Mouse (Mus musculus) adrenal gland, adult 2 months (tissue): ENCODE results near the gene Tardbp. TPM values are rescaled to one million over a fixed set of nuclear protein-coding genes. Genes with fewer than 3 reads are reported as not detected.

Experiments
- DNase-seq: peaks from one replicate; pipeline ENCODE4 v3.0.0; 2021
- polyA plus RNA-seq: library from polyadenylated mRNA; depleted of rRNA; stranded (reverse); fragments of >200 nt; gene quantifications from 2 replicates; pipeline ENCODE4 v1.2.3, GENCODE M21; 2012
- total RNA-seq, 2 experiments: library from RNA; stranded (reverse); gene quantifications; 2 replicates each; pipeline ENCODE4 v1.2.3; 2021

Tardbp gene
- total and polyA plus RNA-seq, 3 experiments = 10.3 to 255 (median 240) TPM

- no peak for DNase-seq
Observed at GRCm38 (mm10) chr4:148639455-148639854, 12.6 kb upstream of the Tardbp start.

- DNase-seq = no peak
Observed at GRCm38 (mm10) chr4:148638302-148638701, 11.5 kb upstream of the Tardbp start.

GRCm38 (mm10) chr4:148635309-148635708 lies 8.5 kb upstream of the Tardbp start:
- no peak for DNase-seq

- peak; percentile 45 for DNase-seq
Observed at GRCm38 (mm10) chr4:148633395-148634061, 6.7 kb upstream of the Tardbp start.

- no peak for DNase-seq
Observed at GRCm38 (mm10) chr4:148632013-148632692, 5.3 kb upstream of the Tardbp start.

GRCm38 (mm10) chr4:148627246-148627645 lies 427 bp upstream of the Tardbp start:
- no peak for DNase-seq

- peak; percentile 41 for DNase-seq
Observed at GRCm38 (mm10) chr4:148625756-148626622, 830 bp downstream of the Tardbp start.

GRCm38 (mm10) chr4:148625010-148625409 lies 1.8 kb downstream of the Tardbp start:
- no peak for DNase-seq

- no peak for DNase-seq
Observed at GRCm38 (mm10) chr4:148623609-148624008, 3.2 kb downstream of the Tardbp start.

- DNase-seq = no peak
Observed at GRCm38 (mm10) chr4:148622485-148622884, 4.3 kb downstream of the Tardbp start.

GRCm38 (mm10) chr4:148620718-148621117 lies 6.1 kb downstream of the Tardbp start:
- no peak for DNase-seq

- no peak for DNase-seq
Observed at GRCm38 (mm10) chr4:148619805-148620204, 7.0 kb downstream of the Tardbp start.

GRCm38 (mm10) chr4:148613738-148614137 lies 13.1 kb downstream of the Tardbp start:
- no peak for DNase-seq

GRCm38 (mm10) chr4:148612557-148612956 lies 14.3 kb downstream of the Tardbp start:
- DNase-seq = no peak

- no peak for DNase-seq
Observed at GRCm38 (mm10) chr4:148610631-148611364, 16.0 kb downstream of the Tardbp start.

- DNase-seq = no peak
Observed at GRCm38 (mm10) chr4:148609805-148610204, 17.0 kb downstream of the Tardbp start.

GRCm38 (mm10) chr4:148607758-148608157 lies 19.1 kb downstream of the Tardbp start:
- peak; percentile 81 for DNase-seq

- peak; percentile 65 for DNase-seq
Observed at GRCm38 (mm10) chr4:148604541-148605165, 22.2 kb downstream of the Tardbp start.

- DNase-seq = peak; percentile 55
Observed at GRCm38 (mm10) chr4:148604141-148604540, 22.7 kb downstream of the Tardbp start.

GRCm38 (mm10) chr4:148603376-148604139 lies 23.3 kb downstream of the Tardbp start:
- peak; percentile 63 for DNase-seq
